Mouse (Mus musculus) kidney, postnatal 36 days (tissue): ENCODE results near the gene Tst.

Source experiments
- DNase-seq, 2 experiments: peaks; one replicate each; pipeline ENCODE4 v3.0.0; 2021 to 2022; ENCODE audit warnings: mixed read lengths in 2 of 2

The Tst gene

DNA sequence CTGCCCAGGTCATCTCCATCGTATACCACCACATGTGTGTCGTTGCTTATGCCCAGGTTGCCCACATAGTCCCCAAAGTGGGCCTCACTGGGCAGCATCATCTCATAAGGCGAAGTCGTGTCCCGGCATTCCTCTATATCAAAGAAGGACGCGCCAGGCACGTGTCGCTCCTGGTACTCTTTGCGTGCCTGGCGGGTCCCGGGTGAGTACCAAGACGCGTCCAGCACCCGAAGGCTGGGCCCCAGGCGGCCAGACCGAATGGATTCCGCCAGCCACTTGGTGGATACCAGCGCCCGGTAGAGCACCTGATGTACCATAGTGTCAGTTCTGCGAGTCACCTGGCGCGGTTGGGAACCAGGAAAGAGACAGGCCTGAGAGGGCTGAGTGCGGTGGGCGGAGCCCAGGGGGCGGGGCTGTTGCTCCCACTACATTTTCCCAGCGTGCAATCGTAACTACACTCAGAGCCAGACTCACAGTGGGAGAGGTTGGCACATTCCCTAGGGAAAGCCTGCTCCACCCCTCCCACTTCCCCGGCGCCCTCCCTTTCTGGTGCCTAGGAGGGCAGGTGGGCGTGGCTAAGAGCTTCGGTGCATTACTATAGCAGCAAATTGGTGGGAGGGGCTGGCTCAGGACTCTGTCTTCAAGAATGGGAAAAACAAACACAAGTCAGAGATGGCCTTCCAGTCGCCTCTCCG, at the start of gene Tst:
Gene Tst (minus strand): TSS at position 391 of the 695 bp plus-strand sequence.
- DNase-seq, result peak; percentile 97 to 99

GRCm38 (mm10) chr15:78455168-78455567, 49.5 kb upstream of the Tst start:
- DNase-seq, result no peak

DNA sequence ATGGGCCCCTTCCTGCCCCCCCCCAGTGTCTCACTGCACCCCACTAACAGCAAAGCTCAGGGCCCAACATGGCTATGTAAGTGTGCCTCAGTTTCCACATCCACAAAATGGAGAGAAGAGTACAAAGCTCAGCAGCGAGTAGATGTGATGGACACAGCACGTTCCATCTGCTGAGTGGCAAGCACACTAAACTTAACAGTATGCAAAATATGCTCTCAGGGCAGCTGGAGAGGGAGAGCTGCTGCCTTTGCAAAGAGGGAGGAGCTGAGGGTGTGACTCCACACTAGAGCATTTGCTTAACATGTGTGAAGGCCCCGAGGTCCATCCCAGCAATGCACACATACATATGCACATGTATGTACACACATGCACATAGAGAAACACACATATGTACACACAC, 47.2 kb upstream of the Tst start:
- no peak for DNase-seq

GRCm38 (mm10) chr15:78451201-78451600, 45.5 kb upstream of the Tst start:
- DNase-seq, result no peak

DNA sequence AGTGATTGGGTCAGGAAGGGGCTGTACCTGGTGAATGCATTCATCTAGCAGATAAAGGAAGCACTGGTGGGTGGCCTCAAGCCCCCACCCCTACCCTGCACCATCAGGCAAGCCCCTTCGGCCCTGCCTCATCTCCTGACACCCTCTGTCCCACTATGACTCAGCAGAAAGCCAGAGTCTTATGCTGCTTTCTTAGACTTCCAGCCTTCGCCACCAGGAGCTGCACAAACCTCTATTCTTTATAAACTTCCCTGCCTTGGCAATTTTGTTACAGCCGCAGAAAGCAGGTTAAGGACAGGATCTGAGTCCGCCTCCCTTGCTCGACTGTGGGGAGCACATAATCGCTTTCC, 44.7 kb upstream of the Tst start:
- DNase-seq, result no peak

DNA sequence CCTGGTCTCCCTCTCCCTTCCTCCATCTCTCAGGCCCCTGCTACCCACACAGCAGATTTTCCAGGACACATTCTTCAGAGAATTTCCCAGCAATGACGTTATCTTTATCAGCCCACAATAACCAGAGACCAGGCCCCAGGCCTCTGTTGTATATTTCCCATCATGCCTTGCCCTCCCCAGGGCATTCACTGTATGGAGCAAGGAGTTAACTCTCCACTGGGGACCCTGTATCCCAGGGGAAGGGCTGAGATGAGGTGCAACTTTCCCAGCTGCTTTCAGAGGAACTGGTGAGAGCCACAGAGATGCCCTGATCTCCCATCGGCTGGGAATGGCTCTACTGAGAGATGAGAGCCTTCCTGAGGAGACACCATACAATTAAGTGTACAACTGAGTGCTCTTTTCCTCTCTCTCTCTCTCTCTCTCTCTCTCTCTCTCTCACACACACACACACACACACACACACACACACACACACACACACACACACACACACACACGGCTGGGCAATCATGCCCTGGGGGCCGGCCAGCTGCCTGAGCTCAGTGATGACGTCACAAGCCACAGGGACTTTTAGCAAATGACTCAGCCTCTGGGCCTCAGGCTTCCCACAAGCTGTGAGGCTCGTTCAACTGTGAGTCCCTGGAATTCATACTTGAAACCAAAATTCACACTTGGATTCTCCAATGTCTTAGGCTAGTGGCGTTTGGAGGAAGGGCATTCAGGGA, 44.1 kb upstream of the Tst start:
- peak; percentile 34 to 41 for DNase-seq

GRCm38 (mm10) chr15:78449131-78449530, 43.4 kb upstream of the Tst start:
- DNase-seq, result peak; percentile 33 to 53

- peak; percentile 96 to 100 for DNase-seq
Measured at GRCm38 (mm10) chr15:78447746-78448535, 42.2 kb upstream of the Tst start.

GRCm38 (mm10) chr15:78447121-78447520, 41.4 kb upstream of the Tst start:
- no peak for DNase-seq

- no peak for DNase-seq
Measured at GRCm38 (mm10) chr15:78443857-78444256, 38.1 kb upstream of the Tst start.

- DNase-seq, result no peak
Measured at GRCm38 (mm10) chr15:78442231-78442630, 36.5 kb upstream of the Tst start.

GRCm38 (mm10) chr15:78438973-78439372, 33.3 kb upstream of the Tst start:
- no peak for DNase-seq

- DNase-seq, result no peak
Measured at GRCm38 (mm10) chr15:78438505-78438904, 32.8 kb upstream of the Tst start.

DNA sequence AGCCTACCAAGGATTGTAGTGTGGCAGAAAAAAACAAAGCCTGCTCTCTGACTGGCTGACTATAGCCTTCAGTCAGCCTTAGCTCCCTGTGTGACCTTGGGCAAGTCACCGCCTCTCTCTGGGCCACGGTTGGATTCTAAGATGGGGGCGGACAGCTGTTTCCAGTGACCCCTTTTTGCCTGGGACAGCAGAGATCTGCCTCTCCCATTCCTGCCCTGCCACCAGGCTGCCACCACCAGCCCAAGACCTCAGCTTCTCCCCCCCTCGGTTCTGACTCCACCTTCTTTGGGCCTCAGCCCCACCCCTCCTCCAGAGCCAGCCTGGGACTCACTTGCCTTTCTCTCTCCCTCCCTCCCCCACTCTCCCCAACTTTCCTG, 32.3 kb upstream of the Tst start:
- no peak for DNase-seq

GRCm38 (mm10) chr15:78437237-78438017, 31.7 kb upstream of the Tst start:
- peak; percentile 34 to 52 for DNase-seq

DNA sequence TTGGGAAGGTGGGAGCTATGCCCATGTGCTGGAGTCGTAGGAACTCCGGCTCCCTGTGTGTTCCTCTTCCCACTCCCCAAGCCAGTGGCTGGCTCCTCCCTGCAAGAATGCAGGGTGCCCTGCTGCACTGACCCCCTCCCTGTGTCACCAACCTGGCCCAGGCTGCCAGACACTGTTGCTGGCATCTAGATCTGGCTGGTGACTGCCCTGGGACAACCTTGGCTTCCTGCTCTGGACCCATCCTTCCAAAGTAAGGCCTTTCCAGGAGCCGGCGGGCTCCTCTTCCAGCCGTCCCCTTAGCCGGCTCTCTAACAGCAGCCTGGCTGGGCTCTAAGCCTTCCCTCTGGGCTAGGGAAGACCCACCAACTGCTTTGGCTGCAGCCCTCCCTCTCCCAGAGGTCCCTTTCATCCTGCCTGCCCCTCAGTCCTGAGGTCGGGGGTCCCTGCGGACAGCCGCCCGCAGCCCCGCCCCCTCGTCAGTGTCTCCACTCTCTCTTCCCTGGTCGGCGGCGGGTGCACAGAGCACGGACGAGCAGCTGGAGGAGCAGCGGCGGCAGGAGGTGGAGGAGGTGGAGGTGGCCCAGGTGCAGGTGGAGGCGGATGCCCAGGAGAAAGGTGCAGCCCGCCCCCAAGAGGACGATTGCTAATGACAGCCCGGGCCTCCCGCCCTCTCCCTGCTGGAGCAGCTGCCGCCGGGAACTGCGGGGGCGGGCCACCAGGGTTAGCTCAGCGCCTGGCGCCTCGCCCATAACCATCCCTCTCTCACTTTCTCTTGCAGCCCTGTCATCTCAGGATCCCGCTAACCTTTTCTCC, 30.9 kb upstream of the Tst start:
- peak; percentile 80 to 86 for DNase-seq

GRCm38 (mm10) chr15:78435681-78436080, 30.0 kb upstream of the Tst start:
- DNase-seq, result no peak

- peak in 1 of 2 experiments; percentile 69 for DNase-seq
Measured at GRCm38 (mm10) chr15:78434896-78435520, 29.3 kb upstream of the Tst start.

DNA sequence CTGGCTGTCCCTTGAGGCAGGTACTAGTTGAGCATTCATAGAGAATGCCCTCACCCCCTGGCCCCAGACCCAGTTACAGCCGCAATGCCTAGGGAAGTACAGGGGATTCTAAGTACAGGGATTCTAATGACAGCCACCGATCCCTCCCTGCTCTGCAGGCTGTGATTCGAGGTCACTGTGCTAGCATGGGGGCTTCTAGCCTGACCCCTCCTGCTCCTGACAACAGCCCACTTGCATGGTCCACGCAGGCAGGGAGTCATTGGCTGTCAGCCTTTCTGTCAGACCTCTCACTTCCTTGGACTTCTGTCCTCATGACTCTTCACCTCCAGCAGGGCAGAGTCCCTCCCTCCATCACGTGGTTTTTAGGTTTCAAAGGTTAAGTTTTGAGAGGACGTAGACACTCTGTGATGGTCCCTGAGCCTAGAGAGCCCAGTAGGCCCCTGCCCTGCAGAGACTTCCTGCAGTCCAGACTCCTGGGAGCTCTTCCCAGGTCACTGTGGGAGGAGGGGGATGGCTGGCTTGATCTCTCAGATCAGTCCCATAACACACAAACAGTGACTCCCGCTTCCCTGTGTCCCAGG, 25.9 kb upstream of the Tst start:
- DNase-seq, result peak; percentile 68 to 90

DNA sequence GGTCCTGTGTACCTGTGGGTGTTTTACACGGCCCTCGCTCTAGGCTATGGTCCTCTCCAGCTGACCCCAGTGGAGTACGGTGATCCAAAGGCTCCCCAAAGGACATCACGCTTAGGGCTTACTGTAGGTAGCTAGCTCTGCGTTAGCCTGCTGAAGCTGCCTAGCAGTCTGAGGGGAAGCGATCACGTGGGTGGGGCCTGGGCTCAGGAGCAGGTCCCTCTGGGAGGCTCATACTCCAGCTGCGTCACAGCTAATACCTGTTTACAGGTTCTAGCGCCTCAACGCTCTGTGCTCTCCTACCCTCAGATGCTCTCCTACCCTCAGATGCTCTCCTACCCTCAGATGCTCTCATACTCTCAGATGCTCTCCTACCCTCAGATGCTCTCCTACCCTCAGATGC, 25.2 kb upstream of the Tst start:
- no peak for DNase-seq
